Mouse (Mus musculus) limb, embryonic 15.5 days (tissue): ENCODE measurements around the gene Ugt1a6b. TPM values are rescaled to one million over a fixed set of nuclear protein-coding genes. Genes with fewer than 3 reads are reported as not detected.
"Not testable (repeated sequence)": the region's sequence is repeated elsewhere in the genome, so short reads cannot be mapped to it uniquely, and the experiment has no call there.

ENCODE experiments used
- ATAC-seq: fragments of 200-750 bp; cut with Nextera tagmentation; 2 replicates; pipeline ENCODE4 v1.8.0; 2017; ENCODE audit warnings: low read depth, moderate TSS enrichment; ENCODE audit not compliant: insufficient number of reproducible peaks, low FRiP score, low TSS enrichment
- H3K27ac ChIP-seq: fragments of 300-500 bp; sonication (generic); 2 replicates; pipeline ENCODE4 v1.5.1; 2015; ENCODE audit warnings: moderate library complexity, mild to moderate bottlenecking, inconsistent platforms
- H3K27me3 ChIP-seq: fragments of 300-500 bp; sonication (generic); 2 replicates; pipeline ENCODE4 v1.6.1; 2015; ENCODE audit warnings: inconsistent platforms
- H3K36me3 ChIP-seq: fragments of 300-500 bp; sonication (generic); 2 replicates; pipeline ENCODE4 v1.6.1; 2015; ENCODE audit warnings: inconsistent platforms
- H3K4me1 ChIP-seq: fragments of 300-500 bp; sonication (generic); 2 replicates; pipeline ENCODE4 v1.6.1; 2015; ENCODE audit warnings: inconsistent platforms
- H3K4me2 ChIP-seq: fragments of 300-500 bp; sonication (generic); 2 replicates; pipeline ENCODE4 v1.6.1; 2015; ENCODE audit warnings: mild to moderate bottlenecking, inconsistent platforms
- H3K4me3 ChIP-seq: fragments of 300-500 bp; sonication (generic); 2 replicates; pipeline ENCODE4 v1.5.1; 2015; ENCODE audit warnings: mild to moderate bottlenecking, inconsistent platforms
- H3K9ac ChIP-seq: fragments of 300-500 bp; sonication (generic); 2 replicates; pipeline ENCODE4 v1.6.1; 2015; ENCODE audit warnings: inconsistent platforms
- H3K9me3 ChIP-seq: fragments of 300-500 bp; sonication (generic); 2 replicates; pipeline ENCODE4 v1.6.1; 2016; ENCODE audit warnings: inconsistent platforms
- WGBS: fragments of 180-500 bp; shearing (Covaris S2); methylation state at CpG from one replicate; pipeline ENCODE4 v1.1.7; 2015; 5-methylcytosine and 5-hydroxymethylcytosine counted together
- polyA plus RNA-seq: library from polyadenylated mRNA; unstranded; fragments of >200 nt; fragmentation: Nextera tagmentation; extraction: Ambion mirVana; gene quantifications from 2 replicates; pipeline ENCODE4 v1.2.1, GENCODE M21; 2015

The Ugt1a6b gene
- polyA plus RNA-seq, 1 experiment from 2014 or later = 1.00 TPM

- not testable (repeated sequence) for H3K36me3 ChIP-seq, H3K27me3 ChIP-seq, H3K27ac ChIP-seq, H3K9ac ChIP-seq, ATAC-seq, H3K9me3 ChIP-seq, H3K4me2 ChIP-seq, H3K4me3 ChIP-seq, H3K4me1 ChIP-seq
- 71% methylated on average over 2 of the region's 2 CpGs for WGBS
Observed at GRCm38 (mm10) chr1:88150133-88150532, 47.1 kb downstream of the Ugt1a6b start.

DNA sequence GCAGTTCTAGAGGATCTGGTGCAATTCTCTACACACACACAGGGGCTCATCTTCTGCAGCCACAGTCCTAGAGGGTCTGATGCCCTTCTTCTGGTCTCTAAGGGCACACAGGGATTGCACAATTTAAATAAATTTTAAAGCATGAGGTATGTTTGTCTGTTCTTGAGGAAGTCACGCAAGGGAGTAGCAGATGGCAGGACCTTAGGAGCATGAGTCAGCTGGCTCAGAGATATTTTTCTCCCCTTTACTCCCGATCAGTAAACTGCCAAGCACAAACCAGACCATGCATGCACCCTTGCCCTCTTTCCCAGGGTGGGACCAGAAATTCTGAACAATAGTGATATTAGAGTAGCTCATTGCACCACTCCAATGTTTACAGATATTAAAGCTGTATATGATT is 55.4 kb downstream of the Ugt1a6b start:
- no peaks in the 10 kb centered on the region for H3K4me1 ChIP-seq
- no peaks in the 10 kb centered on the region for H3K9me3 ChIP-seq
- ATAC-seq = no peak
- H3K9ac ChIP-seq = no peak overlapping the region
- no peak overlapping the region for H3K4me2 ChIP-seq
- no peak overlapping the region for H3K4me3 ChIP-seq
- no peaks in the 10 kb centered on the region for H3K36me3 ChIP-seq
- no peaks in the 10 kb centered on the region for H3K27me3 ChIP-seq
- no peak overlapping the region for H3K27ac ChIP-seq
- WGBS = 78% methylated on average over 2 of the region's 2 CpGs

DNA sequence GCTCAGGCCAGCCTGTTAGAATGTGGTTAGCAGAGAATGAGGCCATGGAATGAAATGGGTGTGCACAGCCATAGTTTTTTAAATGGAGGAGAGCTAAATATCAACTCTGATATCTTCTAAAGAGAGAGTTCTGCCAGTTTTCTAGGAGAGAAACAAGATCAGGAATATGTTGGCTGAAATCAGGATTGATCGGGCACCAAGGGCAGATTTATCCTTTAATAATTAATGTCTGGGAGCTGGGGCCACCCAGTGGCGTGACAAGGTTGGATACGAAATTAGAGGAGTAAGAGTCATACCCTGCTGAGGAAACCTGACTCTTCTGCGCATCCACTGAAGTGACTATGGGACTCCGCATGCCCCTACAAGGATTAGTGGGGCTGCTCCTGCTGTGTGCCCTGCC is 62.7 kb downstream of the Ugt1a6b start, which contains the start of gene Ugt1a5:
TSS of gene Ugt1a5 (plus strand) at position 302 of the 400 bp plus-strand sequence.
- 75% methylated on average over 5 of the region's 5 CpGs for WGBS
- H3K9me3 ChIP-seq = no peaks in the 10 kb centered on the region
- H3K4me2 ChIP-seq = no peak within 1 kb of the TSS
- H3K27me3 ChIP-seq = no peaks in the 10 kb centered on the region
- H3K9ac ChIP-seq = no peak within 1 kb of the TSS
- ATAC-seq = no peak
- H3K27ac ChIP-seq = no peak within 1 kb of the TSS
- no peak within 1 kb of the TSS for H3K4me3 ChIP-seq
- no peaks in the 10 kb centered on the region for H3K36me3 ChIP-seq
- H3K4me1 ChIP-seq = no peaks in the 10 kb centered on the region

- ATAC-seq, H3K9me3 ChIP-seq, H3K27ac ChIP-seq, H3K4me1 ChIP-seq, H3K27me3 ChIP-seq, H3K4me2 ChIP-seq, H3K9ac ChIP-seq, H3K4me3 ChIP-seq, H3K36me3 ChIP-seq: not testable (repeated sequence)
- 79% methylated on average over 7 of the region's 7 CpGs for WGBS
Observed at GRCm38 (mm10) chr1:88172190-88172589, 69.1 kb downstream of the Ugt1a6b start.

DNA sequence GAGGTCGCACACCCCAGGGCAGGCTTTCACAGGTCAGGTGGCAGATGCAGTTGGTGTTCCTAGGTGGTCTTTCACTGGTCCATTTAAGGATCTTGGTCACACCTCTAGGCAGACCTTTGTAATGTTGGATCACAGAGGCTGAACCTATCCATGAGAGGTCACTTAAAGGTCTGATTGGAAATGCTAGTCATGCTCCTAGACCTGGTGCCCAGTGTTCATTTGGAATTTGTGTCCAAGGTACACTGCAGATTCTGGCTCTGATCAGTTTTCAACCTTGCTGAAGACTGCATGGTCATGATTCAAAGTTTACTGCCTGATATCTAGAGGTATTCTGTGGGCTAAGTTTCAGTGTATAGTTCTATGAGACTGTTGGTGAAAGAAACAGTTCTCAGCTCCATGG is 76.6 kb downstream of the Ugt1a6b start:
- no peaks in the 10 kb centered on the region for H3K36me3 ChIP-seq
- no peak overlapping the region for H3K4me3 ChIP-seq
- H3K9ac ChIP-seq = no peak overlapping the region
- ATAC-seq = no peak
- H3K4me2 ChIP-seq = no peak overlapping the region
- 100% methylated on average over 1 of the region's 1 CpGs for WGBS
- H3K27ac ChIP-seq = no peak overlapping the region
- 0 out of 2 replicates have a peak, but pooled peaks cover 3% of the 10 kb centered on the region for H3K9me3 ChIP-seq
- H3K4me1 ChIP-seq = no peaks in the 10 kb centered on the region
- H3K27me3 ChIP-seq = no peaks in the 10 kb centered on the region

DNA sequence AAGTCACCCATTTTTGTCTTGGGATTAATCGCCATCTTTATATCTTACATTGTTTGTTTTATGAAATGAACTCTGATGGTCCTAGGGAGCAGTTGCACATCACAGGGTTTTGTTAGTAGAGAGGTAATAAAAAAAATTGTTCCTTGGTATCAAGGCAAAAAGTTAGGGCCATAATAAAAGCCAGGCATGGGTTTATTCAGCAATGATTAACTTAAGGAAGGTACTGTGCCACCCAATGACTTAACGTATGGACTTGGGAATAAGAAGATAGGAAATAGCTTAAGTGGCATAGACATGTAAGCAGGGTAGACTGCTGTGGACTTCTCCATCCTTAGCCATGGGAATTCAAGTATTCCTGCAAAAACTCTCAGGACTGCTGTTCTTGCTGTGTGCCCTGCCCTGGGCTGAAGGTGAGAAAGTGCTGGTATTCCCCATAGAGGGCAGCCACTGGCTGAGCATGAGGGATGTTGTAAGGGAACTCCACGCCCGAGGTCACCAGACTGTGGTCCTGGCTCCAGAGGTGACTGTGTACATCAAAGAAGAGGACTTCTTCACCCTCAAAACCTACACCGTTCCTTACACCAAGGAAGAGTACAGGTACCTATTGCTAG is 83.4 kb downstream of the Ugt1a6b start:
- no peak overlapping the region for H3K4me2 ChIP-seq

DNA sequence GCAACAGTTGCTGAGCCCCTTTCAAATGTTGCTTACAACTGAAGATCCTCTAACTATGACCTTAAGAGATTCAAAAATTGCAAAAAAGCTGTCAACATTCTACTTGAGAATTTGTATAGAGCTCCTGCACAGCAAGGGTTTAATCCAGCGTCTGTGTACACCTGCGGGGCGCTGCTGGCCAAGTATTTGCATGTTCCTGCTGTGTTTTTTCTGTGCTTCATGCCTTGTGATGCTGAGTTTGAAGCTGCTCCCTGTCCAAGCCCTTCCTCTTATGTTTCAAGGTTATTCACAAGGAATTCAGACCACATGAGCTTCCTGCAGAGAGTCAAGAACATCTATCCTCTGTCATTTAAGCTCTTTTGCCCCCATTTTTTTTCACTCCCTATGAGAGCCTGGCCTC is 89.1 kb downstream of the Ugt1a6b start:
- Histone ChIP-seq H3K4me1 (no peaks in the 10 kb centered on the region), H3K27ac (no peak overlapping the region), H3K4me3 (no peak overlapping the region), H3K9ac (no peak overlapping the region), H3K36me3 (no peaks in the 10 kb centered on the region), H3K27me3 (no peaks in the 10 kb centered on the region), H3K9me3 (no peaks in the 10 kb centered on the region), H3K4me2 (no peak overlapping the region)
- no peak for ATAC-seq
- 68% methylated on average over 3 of the region's 3 CpGs for WGBS

More for the DNA sequence above, 83.4 kb downstream of the Ugt1a6b start:
- Histone ChIP-seq H3K36me3 (no peaks in the 10 kb centered on the region), H3K9ac (no peak overlapping the region), H3K27me3 (no peaks in the 10 kb centered on the region), H3K4me1 (no peaks in the 10 kb centered on the region), H3K27ac (no peak overlapping the region), H3K4me3 (no peak overlapping the region), H3K9me3 (no peaks in the 10 kb centered on the region)
- ATAC-seq = no peak
- WGBS = 85% methylated on average over 5 of the region's 5 CpGs

GRCm38 (mm10) chr1:88195687-88196086 is 92.6 kb downstream of the Ugt1a6b start:
- H3K4me1 ChIP-seq = no peaks in the 10 kb centered on the region
- no peak overlapping the region for H3K4me3 ChIP-seq
- no peak overlapping the region for H3K27ac ChIP-seq
- no peaks in the 10 kb centered on the region for H3K36me3 ChIP-seq
- WGBS = 88% methylated on average over 1 of the region's 1 CpGs
- no peak overlapping the region for H3K4me2 ChIP-seq
- no peak overlapping the region for H3K9ac ChIP-seq
- ATAC-seq = no peak
- H3K9me3 ChIP-seq = no peaks in the 10 kb centered on the region
- H3K27me3 ChIP-seq = no peaks in the 10 kb centered on the region

DNA sequence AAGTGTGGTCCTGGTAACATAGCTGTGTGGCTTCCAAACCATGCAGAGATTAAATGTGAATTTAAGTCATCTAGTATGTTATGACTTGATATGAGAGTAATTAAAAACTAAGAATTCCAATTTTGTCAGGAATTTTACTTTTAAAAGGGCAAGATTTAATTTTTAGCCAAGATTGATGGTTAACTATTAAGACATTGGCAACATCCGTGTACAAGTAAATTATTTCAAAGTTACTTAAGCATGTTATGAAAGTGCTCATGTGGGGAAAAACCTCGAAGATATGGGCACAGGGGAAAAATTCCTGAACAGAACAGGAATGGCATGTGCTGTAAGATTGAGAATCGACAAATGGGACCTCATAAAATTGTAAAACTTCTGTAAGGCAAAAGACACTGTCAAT is 94.4 kb downstream of the Ugt1a6b start:
- Histone ChIP-seq H3K36me3 (no peaks in the 10 kb centered on the region), H3K4me1 (no peaks in the 10 kb centered on the region), H3K27ac (no peak overlapping the region), H3K9me3 (no peaks in the 10 kb centered on the region), H3K9ac (no peak overlapping the region), H3K27me3 (no peaks in the 10 kb centered on the region), H3K4me2 (no peak overlapping the region), H3K4me3 (no peak overlapping the region)
- ATAC-seq = no peak
- WGBS = 70% methylated on average over 3 of the region's 3 CpGs

GRCm38 (mm10) chr1:88199996-88200395 is 96.9 kb downstream of the Ugt1a6b start:
- no peaks in the 10 kb centered on the region for H3K36me3 ChIP-seq
- 0 out of 2 replicates have a peak, but pooled peaks cover under 1% of the 10 kb centered on the region for H3K4me1 ChIP-seq

DNA sequence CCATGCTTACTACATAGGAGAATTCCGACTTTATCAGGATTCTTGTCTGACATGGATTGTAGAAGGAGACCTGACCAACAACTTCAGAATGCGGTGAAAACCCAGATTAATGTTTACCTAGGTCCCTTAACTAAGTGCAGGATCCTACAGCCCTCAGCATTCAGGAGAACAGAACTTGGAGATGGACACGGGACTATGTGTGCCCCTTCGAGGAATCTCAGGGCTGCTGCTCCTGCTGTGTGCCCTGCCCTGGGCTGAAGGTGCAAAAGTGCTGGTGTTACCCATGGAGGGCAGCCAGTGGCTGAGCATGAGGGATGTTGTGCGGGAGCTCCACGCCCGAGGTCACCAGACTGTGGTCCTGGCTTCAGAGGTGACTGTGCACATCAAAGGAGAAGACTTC is 97.4 kb downstream of the Ugt1a6b start, which contains the start of gene Ugt1a2:
TSS of gene Ugt1a2 (plus strand) at position 146 of the 400 bp plus-strand sequence.
- ATAC-seq = no peak
- no peak within 1 kb of the TSS for H3K9ac ChIP-seq
- no peaks in the 10 kb centered on the region for H3K9me3 ChIP-seq
- no peak within 1 kb of the TSS for H3K4me3 ChIP-seq
- no peak within 1 kb of the TSS for H3K4me2 ChIP-seq
- no peaks in the 10 kb centered on the region for H3K27me3 ChIP-seq
- H3K36me3 ChIP-seq = no peaks in the 10 kb centered on the region
- WGBS = 77% methylated on average over 7 of the region's 7 CpGs
- H3K27ac ChIP-seq = no peak within 1 kb of the TSS
- peaks cover 4% of the 10 kb centered on the region for H3K4me1 ChIP-seq

More at GRCm38 (mm10) chr1:88199996-88200395, 96.9 kb downstream of the Ugt1a6b start:
- ATAC-seq = no peak
- Histone ChIP-seq H3K9ac (no peak overlapping the region), H3K27ac (no peak overlapping the region), H3K27me3 (no peaks in the 10 kb centered on the region), H3K4me2 (no peak overlapping the region), H3K9me3 (no peaks in the 10 kb centered on the region), H3K4me3 (no peak overlapping the region)
- 74% methylated on average over 2 of the region's 2 CpGs for WGBS

DNA sequence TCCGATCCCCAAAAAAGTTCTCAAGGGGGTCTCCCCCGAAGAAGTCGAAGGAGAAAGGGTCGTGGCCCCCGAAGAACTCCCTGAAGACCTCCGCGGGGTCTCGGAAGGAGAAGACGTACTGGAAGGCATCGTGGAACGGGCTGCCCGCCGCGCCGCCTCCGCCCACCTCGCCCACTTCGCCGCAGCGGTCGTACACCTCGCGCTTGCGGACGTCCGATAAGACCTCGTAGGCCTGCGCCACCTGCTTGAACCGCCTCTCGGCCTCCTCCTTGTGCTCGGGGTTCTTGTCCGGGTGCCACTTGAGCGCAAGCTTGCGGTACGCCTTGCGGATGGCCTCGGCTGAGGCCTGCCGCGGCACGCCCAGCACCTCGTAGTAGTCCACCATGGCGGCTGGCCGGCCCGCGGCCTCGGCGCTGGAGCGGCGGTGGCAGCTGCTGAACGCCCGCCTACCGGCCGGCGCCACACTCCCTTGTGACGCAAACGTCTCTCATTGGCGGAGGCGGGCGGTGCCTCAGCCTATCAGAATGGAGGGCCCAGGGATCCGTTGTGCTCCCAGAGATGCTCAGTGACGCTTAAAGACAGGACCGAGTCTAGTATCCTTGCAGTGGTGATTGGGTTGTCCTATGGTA is 102.4 kb downstream of the Ugt1a6b start, which contains the start of gene Dnajb3:
TSS of gene Dnajb3 (minus strand) at position 489 of the 629 bp plus-strand sequence.
- ATAC-seq = peak; percentile 92
- Histone ChIP-seq H3K4me1 (peaks cover 10% of the 10 kb centered on the region), H3K27me3 (no peaks in the 10 kb centered on the region), H3K4me3 (peak within 1 kb of the TSS; percentile 54), H3K4me2 (peak within 1 kb of the TSS; percentile 87), H3K27ac (no peak within 1 kb of the TSS), H3K9me3 (no peaks in the 10 kb centered on the region), H3K36me3 (no peaks in the 10 kb centered on the region), H3K9ac (peak within 1 kb of the TSS; percentile 54)
- WGBS = 6% methylated on average over 62 of the region's 62 CpGs
